Mouse (Mus musculus) neural tube, embryonic 13.5 days (tissue): ENCODE data around the gene Mdk. TPM values are rescaled to one million over a fixed set of nuclear protein-coding genes. Genes with fewer than 3 reads are reported as not detected.

ENCODE experiments used
- ATAC-seq: fragments of 200-750 bp; cut with Nextera tagmentation; 2 replicates; pipeline ENCODE4 v1.8.0; 2017; ENCODE audit warnings: low read depth, mild to moderate bottlenecking, moderate TSS enrichment, moderate library complexity
- H3K27ac ChIP-seq: fragments of 300-500 bp; sonication (generic); replicated peaks from 2 replicates; pipeline ENCODE4 v1.5.1; 2015; ENCODE audit warnings: moderate library complexity, mild to moderate bottlenecking, inconsistent platforms
- H3K27me3 ChIP-seq: fragments of 300-500 bp; sonication (generic); 2 replicates; pipeline ENCODE4 v1.6.1; 2015; ENCODE audit warnings: mild to moderate bottlenecking, inconsistent platforms
- H3K36me3 ChIP-seq: fragments of 300-500 bp; sonication (generic); 2 replicates; pipeline ENCODE4 v1.6.1; 2015; ENCODE audit warnings: mild to moderate bottlenecking, inconsistent platforms
- H3K4me1 ChIP-seq: fragments of 300-500 bp; sonication (generic); replicated peaks from 2 replicates; pipeline ENCODE4 v1.6.1; 2015; ENCODE audit warnings: inconsistent platforms
- H3K4me2 ChIP-seq: fragments of 300-500 bp; sonication (generic); 2 replicates; pipeline ENCODE4 v1.6.1; 2015; ENCODE audit warnings: inconsistent platforms, mild to moderate bottlenecking, moderate library complexity
- H3K4me3 ChIP-seq: fragments of 300-500 bp; sonication (generic); 2 replicates; pipeline ENCODE4 v1.5.1; 2015; ENCODE audit warnings: mild to moderate bottlenecking, inconsistent platforms
- H3K9ac ChIP-seq: fragments of 300-500 bp; sonication (generic); 2 replicates; pipeline ENCODE4 v1.6.1; 2015; ENCODE audit warnings: moderate library complexity, mild to moderate bottlenecking, inconsistent platforms
- H3K9me3 ChIP-seq: fragments of 300-500 bp; sonication (generic); 2 replicates; pipeline ENCODE4 v1.6.1; 2016; ENCODE audit warnings: inconsistent platforms
- WGBS: fragments of 180-500 bp; shearing (Covaris S2); methylation state at CpG from one replicate; pipeline ENCODE4 v1.1.7; 2015; 5-methylcytosine and 5-hydroxymethylcytosine counted together
- polyA plus RNA-seq: library from polyadenylated mRNA; unstranded; fragments of >200 nt; fragmentation: Nextera tagmentation; extraction: Ambion mirVana; gene quantifications from 2 replicates; pipeline ENCODE4 v1.2.1, GENCODE M21; 2015

Gene Mdk
- polyA plus RNA-seq, 1 experiment from 2014 or later, result 289 TPM

DNA sequence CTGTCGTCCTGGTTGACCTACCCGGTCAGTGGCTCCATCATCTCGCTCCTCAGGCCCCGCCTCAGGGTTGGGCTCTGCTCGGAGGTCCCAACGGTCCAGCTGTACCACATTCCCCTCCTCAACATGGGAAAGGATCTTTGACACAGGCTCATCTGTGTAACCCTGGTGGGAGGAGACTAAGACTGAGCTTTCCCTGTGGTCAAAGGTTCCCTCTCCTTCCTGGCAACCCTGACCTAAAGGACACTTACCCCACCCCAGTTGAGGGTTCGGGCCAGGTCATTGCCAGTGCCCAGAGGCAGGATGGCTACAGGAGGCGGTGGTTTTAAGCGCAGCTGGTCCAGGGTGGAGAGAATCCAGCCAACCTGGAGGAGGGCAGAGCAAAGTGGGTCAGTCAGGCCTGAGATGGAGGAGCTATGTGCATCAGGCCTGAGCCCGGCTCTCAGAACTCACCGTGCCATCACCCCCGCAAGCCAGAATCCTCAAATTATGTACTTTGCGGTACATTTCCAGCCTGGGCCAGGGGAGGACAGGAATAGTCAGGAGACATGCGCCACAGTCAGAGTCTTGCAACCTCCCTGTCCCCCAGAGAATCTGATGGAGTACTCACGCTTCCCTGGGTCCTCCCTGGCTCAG, 7.3 kb upstream of the Mdk start:
- WGBS, result 77% methylated on average over 15 of the region's 15 CpGs
- Histone ChIP-seq H3K27me3 (no peaks in the 10 kb centered on the region), H3K9ac (no peak overlapping the region), H3K27ac (no peak overlapping the region), H3K4me3 (no peak overlapping the region), H3K4me2 (no peak overlapping the region), H3K9me3 (no peaks in the 10 kb centered on the region), H3K36me3 (peaks cover 64% of the 10 kb centered on the region), H3K4me1 (peaks cover 2% of the 10 kb centered on the region)
- ATAC-seq, result no peak

DNA sequence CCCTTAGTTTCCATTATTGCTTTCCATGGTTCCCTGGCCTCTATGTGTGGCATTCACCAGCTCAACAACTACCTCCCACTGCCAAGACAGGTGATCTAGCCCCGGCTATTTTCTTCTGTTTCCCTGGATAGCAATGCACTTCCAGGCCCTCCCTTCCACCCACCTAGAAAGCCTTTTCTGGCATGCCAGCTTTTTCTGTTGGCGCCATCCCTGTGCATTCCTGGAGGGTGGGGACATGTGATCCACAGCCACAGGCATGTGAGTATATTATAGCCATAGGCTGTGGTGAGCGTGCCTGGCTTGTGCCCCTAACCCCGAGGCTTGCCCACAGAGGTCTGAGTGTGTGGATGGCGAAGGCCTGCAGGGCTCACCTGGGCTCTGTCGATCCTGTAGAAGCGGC, 4.1 kb upstream of the Mdk start:
- 92% methylated on average over 7 of the region's 7 CpGs for WGBS
- no peak for ATAC-seq
- Histone ChIP-seq H3K4me3 (no peak overlapping the region), H3K9me3 (no peaks in the 10 kb centered on the region), H3K27me3 (no peaks in the 10 kb centered on the region), H3K4me1 (peaks cover 24% of the 10 kb centered on the region), H3K27ac (no peak overlapping the region), H3K36me3 (peaks cover 72% of the 10 kb centered on the region), H3K4me2 (no peak overlapping the region), H3K9ac (no peak overlapping the region)

DNA sequence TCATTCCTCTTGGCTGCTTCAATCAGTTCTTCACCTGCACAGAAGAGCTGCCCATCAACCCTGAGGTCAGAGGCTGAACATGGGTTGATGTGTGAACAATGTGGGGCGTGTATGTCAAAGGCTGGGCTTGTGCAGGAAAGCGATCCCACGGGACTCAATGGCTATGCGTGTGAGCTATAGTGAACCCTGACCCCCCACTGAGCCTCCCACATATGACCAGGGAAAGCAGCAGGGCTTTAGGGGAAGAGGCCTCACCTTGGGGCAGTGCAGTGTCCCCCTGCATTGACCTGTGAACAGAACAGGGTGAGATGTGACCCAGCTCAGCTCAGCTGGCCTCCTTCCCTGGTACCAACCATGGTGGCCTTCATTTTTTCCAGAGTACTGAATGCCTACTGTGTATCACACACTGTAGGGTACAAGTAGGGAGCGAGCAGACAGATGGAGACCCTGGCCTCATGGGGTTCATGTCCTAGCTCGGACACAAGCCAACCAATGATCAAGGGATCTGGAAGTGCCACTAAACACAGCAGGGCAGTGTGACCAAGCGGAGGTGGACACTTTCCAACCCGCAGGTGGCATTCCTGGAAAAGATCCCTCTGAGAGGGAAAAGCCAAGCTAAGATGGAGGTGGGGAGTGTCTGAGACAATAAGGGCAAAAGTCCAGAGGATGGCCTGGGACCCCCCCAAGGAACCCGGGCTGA, 2.9 kb upstream of the Mdk start:
- Histone ChIP-seq H3K36me3 (peaks cover 63% of the 10 kb centered on the region), H3K4me2 (no peak overlapping the region), H3K9ac (no peak overlapping the region), H3K27ac (no peak overlapping the region), H3K4me1 (peaks cover 36% of the 10 kb centered on the region), H3K4me3 (no peak overlapping the region), H3K27me3 (no peaks in the 10 kb centered on the region), H3K9me3 (no peaks in the 10 kb centered on the region)
- no peak for ATAC-seq
- WGBS, result 88% methylated on average over 9 of the region's 9 CpGs

DNA sequence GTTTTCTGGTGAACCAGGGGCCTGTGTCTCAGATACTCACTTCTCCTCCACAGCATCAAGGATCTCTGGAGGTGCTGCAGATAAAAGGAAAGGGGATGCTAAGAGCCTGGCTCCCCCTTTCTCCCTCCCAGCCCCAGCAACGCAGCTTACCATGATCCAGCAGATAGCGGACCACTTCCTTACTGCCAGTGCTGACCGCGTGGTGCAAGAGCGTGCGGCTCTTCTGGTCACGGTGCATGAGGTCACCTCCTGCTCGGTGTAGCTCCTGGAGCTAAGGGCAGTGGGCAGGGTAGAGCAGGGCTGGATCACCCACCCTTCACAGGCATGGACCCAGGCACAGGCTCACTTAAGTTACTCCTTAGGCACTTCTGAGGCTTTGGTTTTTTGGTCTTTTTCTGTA, 1.9 kb upstream of the Mdk start:
- 56% methylated on average over 8 of the region's 8 CpGs for WGBS
- Histone ChIP-seq H3K4me1 (peaks cover 45% of the 10 kb centered on the region), H3K9me3 (no peaks in the 10 kb centered on the region), H3K36me3 (peaks cover 53% of the 10 kb centered on the region), H3K4me2 (no peak overlapping the region), H3K27me3 (no peaks in the 10 kb centered on the region), H3K9ac (no peak overlapping the region), H3K4me3 (no peak overlapping the region), H3K27ac (no peak overlapping the region)
- ATAC-seq, result no peak

DNA sequence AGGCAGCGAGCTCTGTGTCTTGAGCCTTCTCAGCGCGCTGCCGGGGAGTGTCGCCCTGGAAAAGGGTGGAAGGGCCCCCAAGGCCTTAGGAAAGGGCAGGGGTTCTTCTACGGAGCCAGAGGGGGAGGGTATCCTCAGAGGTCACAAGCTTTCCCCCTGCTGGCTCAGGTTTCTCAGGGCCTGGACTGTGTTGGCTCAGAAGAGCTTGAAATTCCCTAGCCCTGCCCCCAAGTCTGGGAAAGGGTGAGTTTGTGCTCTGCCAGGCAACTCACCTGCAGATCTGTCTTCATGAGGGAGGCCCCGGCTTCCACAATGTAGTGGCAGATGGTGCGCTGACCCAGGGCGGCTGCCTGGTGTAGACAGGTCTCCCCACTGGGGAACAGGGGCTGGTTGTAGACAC, 1.4 kb upstream of the Mdk start:
- no peak overlapping the region for H3K4me3 ChIP-seq
- H3K36me3 ChIP-seq, result peaks cover 48% of the 10 kb centered on the region
- H3K27ac ChIP-seq, result no peak overlapping the region
- 28% methylated on average over 9 of the region's 9 CpGs for WGBS
- no peak overlapping the region for H3K4me2 ChIP-seq
- no peaks in the 10 kb centered on the region for H3K27me3 ChIP-seq
- peak overlapping the region; percentile 90; the same call in 1 of the 2 replicates for H3K9ac ChIP-seq
- no peak for ATAC-seq
- peaks cover 48% of the 10 kb centered on the region for H3K4me1 ChIP-seq
- H3K9me3 ChIP-seq, result no peaks in the 10 kb centered on the region

DNA sequence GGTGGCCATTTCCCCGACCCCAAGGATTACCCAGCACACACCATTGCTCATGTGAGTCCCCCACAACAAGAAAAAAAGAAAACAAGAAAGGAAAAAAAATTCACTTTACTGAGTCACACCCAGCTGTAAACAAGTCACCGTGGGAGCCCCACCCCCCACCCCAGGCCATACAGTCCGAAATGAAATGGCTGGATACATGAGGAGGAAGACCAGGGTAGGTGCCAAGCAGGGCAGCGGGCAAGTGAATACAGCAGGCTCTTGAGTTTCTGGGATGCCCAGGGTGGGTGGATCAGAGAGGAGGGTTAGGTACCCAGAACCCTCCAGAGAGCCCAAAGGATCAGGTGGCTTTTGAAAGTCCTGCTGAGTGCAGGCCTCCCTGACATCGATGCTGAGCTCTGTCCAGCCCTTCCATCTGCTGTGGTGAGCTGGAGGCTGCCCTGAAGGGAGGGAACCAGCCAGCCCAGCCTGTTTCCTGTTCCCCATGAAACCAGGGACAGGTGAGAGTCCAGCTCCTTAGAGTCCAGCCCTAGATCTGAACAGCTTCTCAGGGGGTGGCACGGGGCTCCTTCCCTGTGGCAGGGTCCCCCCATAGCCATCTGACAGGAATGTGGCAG, 747 bp upstream of the Mdk start:
- peak overlapping the region; percentile 90 for H3K9ac ChIP-seq
- no peak overlapping the region; the same call in 1 of the 2 replicates for H3K27ac ChIP-seq
- no peaks in the 10 kb centered on the region for H3K9me3 ChIP-seq
- peak overlapping the region; percentile 86 for H3K4me2 ChIP-seq
- no peak overlapping the region for H3K4me3 ChIP-seq
- H3K4me1 ChIP-seq, result peaks cover 53% of the 10 kb centered on the region
- no peak for ATAC-seq
- WGBS, result 12% methylated on average over 6 of the region's 6 CpGs
- no peaks in the 10 kb centered on the region for H3K27me3 ChIP-seq
- peaks cover 42% of the 10 kb centered on the region for H3K36me3 ChIP-seq

DNA sequence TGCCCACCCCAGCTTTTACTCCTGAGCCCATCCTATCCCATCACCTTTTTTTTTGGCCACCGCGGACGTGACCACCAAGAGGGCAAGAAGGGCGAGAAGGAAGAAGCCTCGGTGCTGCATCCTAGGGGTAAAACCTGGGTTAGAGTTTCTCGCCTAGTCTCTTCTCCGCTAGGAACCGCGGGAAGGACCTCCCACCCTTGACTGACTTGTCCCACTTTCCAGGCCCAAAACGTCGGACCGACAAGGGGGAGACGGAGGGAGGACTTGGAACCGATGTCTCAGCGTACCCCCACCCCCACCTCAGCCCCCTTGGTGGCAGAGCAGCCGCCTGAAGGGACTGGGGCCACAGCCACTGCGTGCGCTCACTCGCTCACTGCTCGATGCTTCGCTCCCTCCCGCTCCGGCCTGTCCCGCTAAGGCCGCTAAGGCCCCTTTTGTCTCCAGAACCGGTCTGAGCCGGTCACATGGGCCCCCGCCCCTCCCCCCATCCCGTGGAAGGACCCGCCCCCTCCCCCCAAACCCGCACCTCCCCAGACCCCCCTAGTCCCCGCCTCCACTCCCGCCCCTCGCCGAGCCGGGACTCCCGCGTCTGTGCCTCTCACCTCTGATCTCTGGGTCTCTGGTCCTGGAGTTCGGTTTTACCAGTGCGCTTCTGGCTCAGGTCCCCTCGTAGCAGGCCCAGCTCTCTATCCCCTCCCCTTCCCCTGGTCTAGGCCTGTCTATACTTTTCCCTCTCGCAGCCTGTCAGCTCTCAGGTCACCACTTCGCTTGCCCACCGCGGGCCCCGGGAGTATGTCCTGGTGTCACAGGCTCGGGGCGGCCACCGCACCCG, 553 bp downstream of the Mdk start:
- peak overlapping the region; percentile 86 for H3K4me2 ChIP-seq
- peak overlapping the region; percentile 67 for H3K4me3 ChIP-seq
- H3K27ac ChIP-seq, result peak overlapping the region; percentile 88
- peaks cover 56% of the 10 kb centered on the region for H3K4me1 ChIP-seq
- ATAC-seq, result peak; percentile 76
- no peaks in the 10 kb centered on the region for H3K9me3 ChIP-seq
- H3K36me3 ChIP-seq, result peaks cover 29% of the 10 kb centered on the region
- WGBS, result under 1% methylated on average over 50 of the region's 50 CpGs
- peak overlapping the region; percentile 90 for H3K9ac ChIP-seq
- H3K27me3 ChIP-seq, result no peaks in the 10 kb centered on the region

- Histone ChIP-seq H3K9ac (peak overlapping the region; percentile 90), H3K4me2 (peak overlapping the region; percentile 86), H3K4me3 (peak overlapping the region; percentile 67), H3K27ac (peak overlapping the region; percentile 88), H3K27me3 (no peaks in the 10 kb centered on the region; the same call in 1 of the 2 replicates), H3K4me1 (peaks cover 56% of the 10 kb centered on the region), H3K36me3 (peaks cover 21% of the 10 kb centered on the region), H3K9me3 (no peaks in the 10 kb centered on the region)
- 4% methylated on average over 23 of the region's 23 CpGs for WGBS
- ATAC-seq, result no peak; the same call in 1 of the 2 replicates
Observed at GRCm38 (mm10) chr2:91930761-91931291, 1.3 kb downstream of the Mdk start.

- H3K9me3 ChIP-seq, result no peaks in the 10 kb centered on the region
- H3K4me2 ChIP-seq, result peak overlapping the region; percentile 86
- peaks cover 13% of the 10 kb centered on the region; the same call in 1 of the 2 replicates for H3K36me3 ChIP-seq
- peaks cover 7% of the 10 kb centered on the region for H3K27me3 ChIP-seq
- peak overlapping the region; percentile 33; the same call in 1 of the 2 replicates for H3K27ac ChIP-seq
- ATAC-seq, result no peak
- peak overlapping the region; percentile 67 for H3K4me3 ChIP-seq
- H3K4me1 ChIP-seq, result peaks cover 56% of the 10 kb centered on the region
- H3K9ac ChIP-seq, result peak overlapping the region; percentile 90
- WGBS, result 6% methylated on average over 12 of the region's 12 CpGs
Observed at GRCm38 (mm10) chr2:91929936-91930335, 2.2 kb downstream of the Mdk start.

GRCm38 (mm10) chr2:91929455-91929854, 2.6 kb downstream of the Mdk start:
- Histone ChIP-seq H3K27ac (0 out of 2 replicates have a peak overlapping the region, but pooled peaks have one; percentile 33), H3K4me1 (peaks cover 56% of the 10 kb centered on the region), H3K36me3 (peaks cover 8% of the 10 kb centered on the region; the same call in 1 of the 2 replicates), H3K9me3 (no peaks in the 10 kb centered on the region), H3K27me3 (peaks cover 11% of the 10 kb centered on the region), H3K4me2 (peak overlapping the region; percentile 86), H3K9ac (peak overlapping the region; percentile 90), H3K4me3 (peak overlapping the region; percentile 67)
- WGBS, result 52% methylated on average over 3 of the region's 3 CpGs
- no peak for ATAC-seq

DNA sequence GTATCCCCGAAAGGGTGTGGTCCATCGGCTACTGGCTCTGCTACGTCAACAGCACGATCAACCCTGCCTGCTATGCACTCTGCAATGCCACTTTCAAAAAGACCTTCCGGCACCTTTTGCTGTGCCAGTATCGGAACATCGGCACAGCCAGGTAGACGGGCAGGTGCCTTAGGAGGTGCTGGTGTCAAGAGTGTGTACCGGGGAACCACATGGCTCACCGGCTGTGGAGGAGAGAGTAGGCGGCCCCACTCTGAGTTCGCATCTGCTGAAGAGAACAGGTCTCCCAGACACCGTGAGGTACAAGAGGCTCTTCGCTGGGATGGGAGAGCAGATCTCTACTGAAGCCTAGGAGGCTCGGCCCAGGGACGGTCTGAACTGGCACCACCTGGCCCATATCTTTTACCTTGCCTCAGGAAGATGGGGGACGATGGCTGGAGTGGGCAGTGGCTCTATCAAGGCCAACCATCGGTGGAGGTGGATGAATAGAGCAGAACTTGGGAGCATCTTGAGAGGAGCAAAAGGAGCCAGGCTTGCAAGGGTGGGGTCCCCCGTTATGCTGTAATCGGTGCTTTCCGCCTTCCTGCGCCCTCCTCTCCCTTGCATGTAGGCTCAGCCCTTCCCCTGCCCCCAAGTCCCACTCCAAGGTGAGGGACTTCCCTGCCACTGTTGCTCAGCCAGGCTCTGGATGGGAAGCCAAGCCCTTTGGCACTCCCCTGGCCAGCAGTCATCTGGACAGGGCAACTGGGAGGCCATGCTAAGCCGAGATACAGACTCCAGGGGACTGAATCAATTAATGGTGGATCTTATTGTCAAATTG, 3.4 kb downstream of the Mdk start:
- Histone ChIP-seq H3K27me3 (peaks cover 19% of the 10 kb centered on the region), H3K36me3 (0 out of 2 replicates have a peak, but pooled peaks cover 1% of the 10 kb centered on the region), H3K4me3 (no peak overlapping the region), H3K4me2 (no peak overlapping the region), H3K9me3 (no peaks in the 10 kb centered on the region), H3K27ac (no peak overlapping the region), H3K9ac (no peak overlapping the region), H3K4me1 (peaks cover 58% of the 10 kb centered on the region)
- WGBS, result 71% methylated on average over 23 of the region's 23 CpGs
- no peak for ATAC-seq
